8 mouse cellular contexts compared by ENCODE assay signal in the genomic region with DNA sequence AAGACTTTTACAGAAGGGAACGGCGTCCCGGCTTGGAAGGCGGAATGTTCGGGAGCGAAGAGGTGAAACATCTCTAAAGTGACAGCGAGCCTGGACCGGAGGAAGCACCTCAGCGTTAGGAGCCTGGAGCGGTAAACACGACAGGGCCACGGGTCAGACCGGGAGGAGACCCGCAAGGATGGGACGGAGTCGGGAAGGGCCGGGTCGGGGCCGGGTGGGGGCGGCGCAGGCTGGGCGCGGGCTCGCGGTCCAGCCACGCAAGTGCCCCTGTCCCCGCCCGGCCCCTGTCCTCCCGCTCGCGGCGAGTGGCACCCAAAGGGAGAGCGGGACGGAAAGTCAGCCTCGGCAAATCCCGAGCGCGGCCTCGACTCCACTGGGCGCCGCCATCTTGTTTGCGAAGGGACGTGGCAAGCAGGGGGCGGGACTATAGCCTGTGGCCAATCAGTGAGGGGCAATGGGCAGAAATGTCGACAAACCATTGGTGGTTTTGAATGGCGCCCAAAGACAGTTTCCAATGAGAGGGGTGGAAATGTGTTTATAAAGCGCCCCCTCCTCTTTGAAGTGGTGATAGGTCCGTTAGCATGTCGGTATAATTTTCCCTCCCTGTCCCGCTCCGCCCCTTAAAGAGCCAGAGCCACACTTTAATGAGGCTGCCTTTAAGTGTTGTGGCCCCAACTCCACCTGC. TPM values are rescaled to one million over a fixed set of nuclear protein-coding genes. Genes with fewer than 3 reads are reported as not detected.
DNase-seq lines count a peak whose midpoint lies in the region; ATAC-seq and TF ChIP-seq lines count a peak whose summit lies in the region.

Gm49380 (minus strand) TSS at position 396 of the 685 bp plus-strand sequence.
Rnf26 (minus strand) TSS at position 413 of the 685 bp plus-strand sequence.

- H3K4me1 ChIP-seq in MEL (ENCODE audit: control insufficient read depth in 1 of 2, insufficient read depth in 2 of 2, low read length in 2 of 2), result peaks cover 0 to 21% of the 10 kb centered on the region in 2 experiments; a peak in 3 of 4 replicates
- H3K4me1 ChIP-seq in cerebellum, adult 2 months (ENCODE audit: control insufficient read depth, insufficient read depth, low read length), result peaks cover 14% of the 10 kb centered on the region
- peaks cover 20% of the 10 kb centered on the region; the same call in 1 of the 2 replicates for H3K4me1 ChIP-seq in forebrain, postnatal 0 days (ENCODE audit: insufficient read depth)
- peaks cover 32% of the 10 kb centered on the region for H3K4me1 ChIP-seq in lung, embryonic 15.5 days

- peak; percentile 99 for DNase-seq in MEL (ENCODE audit: low read depth, low spot score)
- DNase-seq in cerebellum, adult 2 months, result peak; percentile 96 to 98
- DNase-seq in forebrain, postnatal 0 days, result peak; percentile 98
- DNase-seq in heart, postnatal 4 days, result peak; percentile 97
- peak; percentile 96 to 97 for DNase-seq in layer of hippocampus, adult 8-10 months (ENCODE audit: low spot score in 2 of 2)
- DNase-seq in ovary, adult 18-20 months (ENCODE audit: low spot score), result peak; percentile 95
- DNase-seq in thymus, postnatal 0 days (ENCODE audit: low spot score), result peak; percentile 97

- H3K9ac ChIP-seq in MEL (ENCODE audit: control insufficient read depth, low read depth, low read length, poor library complexity, severe bottlenecking), result peak within 1 kb of the TSS; percentile 96
- peak within 1 kb of the TSS; percentile 57 for H3K9ac ChIP-seq in forebrain, postnatal 0 days
- peak within 1 kb of the TSS; percentile 83 for H3K9ac ChIP-seq in lung, embryonic 15.5 days

- WGBS in cerebellum, adult 2 months, result under 1% methylated on average over 49 of the region's 51 CpGs
- WGBS in forebrain, postnatal 0 days, result under 1% methylated on average over 48 of the region's 51 CpGs
- 0% methylated on average over 49 of the region's 51 CpGs for WGBS in lung, embryonic 15.5 days

- peaks cover 0 to 14% of the 10 kb centered on the region in 2 experiments; a peak in 2 of 4 replicates for H3K36me3 ChIP-seq in MEL (ENCODE audit: control insufficient read depth in 1 of 2, insufficient read depth in 2 of 2, low read length in 2 of 2)
- H3K36me3 ChIP-seq in forebrain, postnatal 0 days (ENCODE audit: insufficient read depth), result no peaks in the 10 kb centered on the region
- peaks cover 5% of the 10 kb centered on the region; the same call in 1 of the 2 replicates for H3K36me3 ChIP-seq in lung, embryonic 15.5 days

- peak; percentile 98 for ATAC-seq in forebrain, postnatal 0 days
- ATAC-seq in lung, embryonic 15.5 days (ENCODE audit: borderline replicate concordance, extremely low read depth, low FRiP score, low TSS enrichment), result peak; percentile 94

- H3K9me3 ChIP-seq in MEL (replicated peaks; ENCODE audit: insufficient read depth, low read length), result no peaks in the 10 kb centered on the region
- H3K9me3 ChIP-seq in forebrain, postnatal 0 days (ENCODE audit: low read length), result no peaks in the 10 kb centered on the region
- H3K9me3 ChIP-seq in lung, embryonic 15.5 days, result no peaks in the 10 kb centered on the region

- no peak for TF ChIP-seq EP300 in MEL (IDR thresholded peaks at IDR 0.05; ENCODE audit: low read depth in 1 of 2, low read length in 2 of 2)

- no peak for TF ChIP-seq CTCF in MEL (IDR thresholded peaks at IDR 0.05 in 2 of 3, conservative IDR thresholded peaks at IDR 0.05 in 1 of 3; ENCODE audit: control insufficient read depth in 1 of 3, insufficient read depth in 1 of 3, low read depth in 2 of 3, low read length in 3 of 3, poor library complexity in 1 of 3, severe bottlenecking in 1 of 3)
- no peak for TF ChIP-seq CTCF in cerebellum, adult 2 months (IDR thresholded peaks at IDR 0.05; ENCODE audit: borderline replicate concordance, insufficient read depth, low read depth, low read length)
- no peak for TF ChIP-seq CTCF in forebrain, postnatal 0 days (IDR thresholded peaks at IDR 0.05; ENCODE audit: low read depth)

- H3K4me2 ChIP-seq in forebrain, postnatal 0 days (ENCODE audit: low read depth), result peak within 1 kb of the TSS; percentile 53
- peak within 1 kb of the TSS; percentile 61 for H3K4me2 ChIP-seq in lung, embryonic 15.5 days

- H3K27ac ChIP-seq in MEL (ENCODE audit: control insufficient read depth, low read depth, low read length), result peak within 1 kb of the TSS; percentile 58
- H3K27ac ChIP-seq in cerebellum, adult 2 months (ENCODE audit: insufficient read depth, low read length), result no peak within 1 kb of the TSS
- no peak within 1 kb of the TSS for H3K27ac ChIP-seq in forebrain, postnatal 0 days (ENCODE audit: low read depth, low read length)
- H3K27ac ChIP-seq in lung, embryonic 15.5 days, result peak within 1 kb of the TSS; percentile 85

- peak; percentile 43 to 59; a peak in 1 of 4 replicates for TF ChIP-seq POLR2A in MEL (IDR thresholded peaks at IDR 0.05; ENCODE audit: control insufficient read depth in 1 of 2, insufficient read depth in 1 of 2, low read depth in 1 of 2, low read length in 2 of 2, poor library complexity in 1 of 2)
- TF ChIP-seq POLR2A in cerebellum, adult 2 months (IDR thresholded peaks at IDR 0.05; ENCODE audit: borderline replicate concordance, insufficient read depth, low read length), result peak; percentile 54; the same call in 1 of the 2 replicates

- H3K79me2 ChIP-seq in MEL (ENCODE audit: control insufficient read depth, insufficient read depth, low read length, poor library complexity), result peaks cover 38% of the 10 kb centered on the region

- no peak for TF ChIP-seq RAD21 in MEL (IDR thresholded peaks at IDR 0.05; ENCODE audit: low read depth, low read length)

- H3K27me3 ChIP-seq in MEL (ENCODE audit: control insufficient read depth in 1 of 2, insufficient read depth in 2 of 2, low read length in 2 of 2), result no peaks in the 10 kb centered on the region
- no peaks in the 10 kb centered on the region for H3K27me3 ChIP-seq in cerebellum, adult 2 months (ENCODE audit: control insufficient read depth, insufficient read depth, low read length)
- H3K27me3 ChIP-seq in forebrain, postnatal 0 days (ENCODE audit: insufficient read depth, low read length), result no peaks in the 10 kb centered on the region
- H3K27me3 ChIP-seq in lung, embryonic 15.5 days, result no peaks in the 10 kb centered on the region

- peak within 1 kb of the TSS; percentile 54 to 88 for H3K4me3 ChIP-seq in MEL (ENCODE audit: control insufficient read depth in 1 of 2, insufficient read depth in 1 of 2, low read depth in 2 of 2, low read length in 2 of 2)
- peak within 1 kb of the TSS; percentile 59 for H3K4me3 ChIP-seq in cerebellum, adult 2 months (replicated peaks; ENCODE audit: insufficient read depth, low read depth, low read length)
- H3K4me3 ChIP-seq in forebrain, postnatal 0 days (ENCODE audit: low read depth, low read length), result peak within 1 kb of the TSS; percentile 66
- peak within 1 kb of the TSS; percentile 82 for H3K4me3 ChIP-seq in lung, embryonic 15.5 days

TF ChIP-seq in MEL, 35 proteins besides CTCF, POLR2A, EP300 and RAD21:
- no peak for TF ChIP-seq POLR2AphosphoS5 (IDR thresholded peaks at IDR 0.05; ENCODE audit: borderline replicate concordance, low read depth, low read length)
- TF ChIP-seq ZC3H11A (IDR thresholded peaks at IDR 0.05; ENCODE audit: low read depth, low read length), result no peak
- peak; percentile 84 for TF ChIP-seq HCFC1 (IDR thresholded peaks at IDR 0.05; ENCODE audit: low read depth, low read length)
- TF ChIP-seq E2F4 (IDR thresholded peaks at IDR 0.05; ENCODE audit: borderline replicate concordance, low read depth, low read length), result peak; percentile 79
- TF ChIP-seq TCF12 (IDR thresholded peaks at IDR 0.05; ENCODE audit: low read depth, low read length), result peak; percentile 45; the same call in 1 of the 2 replicates
- peak; percentile 60; the same call in 1 of the 2 replicates for TF ChIP-seq MXI1 (IDR thresholded peaks at IDR 0.05; ENCODE audit: low read depth, low read length)
- peak; percentile 61; the same call in 1 of the 2 replicates for TF ChIP-seq MAX (IDR thresholded peaks at IDR 0.05; ENCODE audit: low read length)
- no peak for TF ChIP-seq ELF1 (IDR thresholded peaks at IDR 0.05; ENCODE audit: low read depth, low read length)
- peak; percentile 86 for TF ChIP-seq CHD2 (IDR thresholded peaks at IDR 0.05; ENCODE audit: low read length)
- peak; percentile 69; the same call in 1 of the 2 replicates for TF ChIP-seq MAZ (IDR thresholded peaks at IDR 0.05; ENCODE audit: low read depth, low read length)
- TF ChIP-seq USF2 (IDR thresholded peaks at IDR 0.05; ENCODE audit: borderline replicate concordance in 1 of 2, insufficient read depth in 1 of 2, low read depth in 1 of 2, low read length in 2 of 2), result no peak
- TF ChIP-seq SIN3A (IDR thresholded peaks at IDR 0.05; ENCODE audit: low read length), result peak; percentile 92
- no peak for TF ChIP-seq UBTF (IDR thresholded peaks at IDR 0.05; ENCODE audit: borderline replicate concordance, insufficient read depth, low read depth, low read length)
- peak; percentile 79 for TF ChIP-seq TBP (IDR thresholded peaks at IDR 0.05; ENCODE audit: low read depth, low read length)
TF ChIP-seq in MEL: peak in this region for 9.

RNA-seq across cellular contexts. Expression of gene Gm49380, which starts in this region (rescaled TPM):
- total RNA-seq in MEL (2012; rRNA removed), result not detected in 2 replicates
- polyA plus RNA-seq in MEL (2012; ENCODE audit: insufficient read depth in 1 of 2, insufficient read length in 2 of 2, low read depth in 1 of 2, low replicate concordance in 2 of 2, missing spikeins in 1 of 2), result under 1 TPM in 1 of 2 experiments, not detected in 1; 0.24 TPM
- polyA plus RNA-seq in cerebellum, adult 2 months (2012; rRNA removed), result 0.41 and 0.75 TPM in 2 replicates
- total RNA-seq in forebrain, postnatal 0 days (2014; rRNA removed), result 0.81 TPM in 1 of 2 replicates, not detected in the other
- 0.11 TPM in 1 of 2 replicates, not detected in the other for polyA plus RNA-seq in forebrain, postnatal 0 days (2015; fragmentation: Nextera tagmentation; extraction: Ambion mirVana)
- not detected for total RNA-seq in heart, postnatal 4 days (2021)
- total RNA-seq in layer of hippocampus, adult 8-10 months (2022), result 1 to 10 TPM in 1 of 4 experiments, under 1 TPM in 3; 0.43 to 1.1 (median 0.58) TPM
- polyA plus RNA-seq in lung, embryonic 15.5 days (2015; fragmentation: Nextera tagmentation; extraction: Ambion mirVana), result 0.17 and 0.21 TPM in 2 replicates
- polyA plus RNA-seq in thymus, postnatal 0 days (2015; fragmentation: Nextera tagmentation; extraction: Ambion mirVana), result 0.05 and 0.10 TPM in 2 replicates

RNA-seq across cellular contexts. Expression of gene Rnf26, which starts in this region (rescaled TPM):
- total RNA-seq in MEL (2012; rRNA removed), result 13.3 and 14.0 TPM in 2 replicates
- 10 to 100 TPM in 1 of 2 experiments, not detected in 1; 55.1 TPM for polyA plus RNA-seq in MEL (2012; ENCODE audit: insufficient read depth in 1 of 2, insufficient read length in 2 of 2, low read depth in 1 of 2, low replicate concordance in 2 of 2, missing spikeins in 1 of 2)
- 31.2 and 34.0 TPM in 2 replicates for polyA plus RNA-seq in cerebellum, adult 2 months (2012; rRNA removed)
- 11.0 and 16.0 TPM in 2 replicates for total RNA-seq in forebrain, postnatal 0 days (2014; rRNA removed)
- polyA plus RNA-seq in forebrain, postnatal 0 days (2015; fragmentation: Nextera tagmentation; extraction: Ambion mirVana), result 36.8 and 38.8 TPM in 2 replicates
- 10 to 100 TPM; 22.3 to 24.7 TPM for total RNA-seq in heart, postnatal 4 days (2021)
- 10 to 100 TPM; 27.2 to 31.7 (median 28.4) TPM for total RNA-seq in layer of hippocampus, adult 8-10 months (2022)
- 69.9 and 71.4 TPM in 2 replicates for polyA plus RNA-seq in lung, embryonic 15.5 days (2015; fragmentation: Nextera tagmentation; extraction: Ambion mirVana)
- 52.3 and 53.4 TPM in 2 replicates for polyA plus RNA-seq in thymus, postnatal 0 days (2015; fragmentation: Nextera tagmentation; extraction: Ambion mirVana)

Comparison
In these comparisons a context has a peak if more than half of its experiments do, and no peak if none do; other contexts are left out.
1. H3K27ac ChIP-seq: peak in MEL (single experiment) and lung, embryonic 15.5 days (single experiment); none in cerebellum, adult 2 months (single experiment) and forebrain, postnatal 0 days (single experiment).
2. Peak in every context shown above with its lines, with median percentiles within 50 percentile points of each other: DNase-seq, H3K4me3 ChIP-seq and H3K9ac ChIP-seq.